Mouse (Mus musculus): ENCODE measurements around the gene Papss1. TPM values are rescaled to one million over a fixed set of nuclear protein-coding genes. Genes with fewer than 3 reads are reported as not detected.

Gene Papss1
- polyA plus RNA-seq (2012; rRNA removed) = 10.8 and 11.0 TPM in 2 replicates

DNA sequence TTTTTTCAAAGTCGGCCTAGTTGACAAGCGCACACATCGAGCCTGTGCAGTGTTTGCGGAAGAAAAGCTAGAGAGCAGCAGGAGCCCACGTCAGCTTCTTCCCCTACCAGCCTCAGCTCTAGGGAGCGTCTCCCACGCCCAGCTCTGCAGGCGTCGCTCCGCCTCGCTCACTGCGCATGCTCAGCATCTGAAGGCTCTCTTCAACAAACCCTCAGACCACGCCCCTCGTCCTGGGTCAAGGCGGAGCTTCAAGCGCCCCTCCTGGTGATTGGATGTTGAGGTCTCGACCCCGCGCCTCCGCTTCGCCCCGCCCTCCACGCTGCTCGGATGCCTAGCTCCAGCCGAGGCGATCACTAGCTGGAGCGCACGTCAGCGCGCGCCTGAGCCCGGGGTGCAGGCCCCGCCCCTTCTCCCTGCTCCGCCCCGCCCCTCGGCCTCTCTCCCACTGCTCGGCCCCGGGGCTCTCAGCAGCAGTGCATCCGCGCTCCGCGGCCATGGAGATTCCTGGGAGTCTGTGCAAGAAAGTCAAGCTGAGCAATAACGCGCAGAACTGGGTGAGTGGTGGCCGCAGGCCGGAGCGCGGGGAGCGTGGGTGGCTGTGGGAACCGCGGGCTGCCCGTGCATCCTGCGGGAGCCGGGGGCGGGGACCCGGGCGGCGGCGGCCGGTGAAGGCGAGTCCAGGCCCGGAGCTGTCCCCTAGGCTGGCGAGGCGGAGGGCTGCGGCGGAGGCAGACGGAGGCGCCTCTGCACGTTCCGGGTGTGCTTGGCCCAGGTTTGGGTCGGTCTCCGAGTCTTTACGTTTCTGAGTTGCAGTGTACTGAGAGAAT, at the start of gene Papss1:
Gene Papss1 (plus strand): TSS at position 339 of the 827 bp plus-strand sequence.

Other genes with a start within 250 kb of the Papss1 start
- 2.6 and 2.9 TPM in 2 replicates for gene Sgms2, start 73.4 kb upstream of the Papss1 start, polyA plus RNA-seq (2012; rRNA removed)

All from stomach, adult 2 months (tissue).